Mouse (Mus musculus) heart, postnatal 0 days (tissue): Measurements from ENCODE around the gene Snrpc.

ENCODE experiments used
- CTCF ChIP-seq: IDR thresholded peaks from 2 replicates; pipeline ENCODE4 v1.5.1; 2016; ENCODE audit warnings: antibody characterized with exemption, control low read depth, low read depth
- EP300 ChIP-seq: IDR thresholded peaks from 2 replicates; pipeline ENCODE4 v1.6.1; 2016; ENCODE audit warnings: antibody characterized with exemption, low read depth

DNA sequence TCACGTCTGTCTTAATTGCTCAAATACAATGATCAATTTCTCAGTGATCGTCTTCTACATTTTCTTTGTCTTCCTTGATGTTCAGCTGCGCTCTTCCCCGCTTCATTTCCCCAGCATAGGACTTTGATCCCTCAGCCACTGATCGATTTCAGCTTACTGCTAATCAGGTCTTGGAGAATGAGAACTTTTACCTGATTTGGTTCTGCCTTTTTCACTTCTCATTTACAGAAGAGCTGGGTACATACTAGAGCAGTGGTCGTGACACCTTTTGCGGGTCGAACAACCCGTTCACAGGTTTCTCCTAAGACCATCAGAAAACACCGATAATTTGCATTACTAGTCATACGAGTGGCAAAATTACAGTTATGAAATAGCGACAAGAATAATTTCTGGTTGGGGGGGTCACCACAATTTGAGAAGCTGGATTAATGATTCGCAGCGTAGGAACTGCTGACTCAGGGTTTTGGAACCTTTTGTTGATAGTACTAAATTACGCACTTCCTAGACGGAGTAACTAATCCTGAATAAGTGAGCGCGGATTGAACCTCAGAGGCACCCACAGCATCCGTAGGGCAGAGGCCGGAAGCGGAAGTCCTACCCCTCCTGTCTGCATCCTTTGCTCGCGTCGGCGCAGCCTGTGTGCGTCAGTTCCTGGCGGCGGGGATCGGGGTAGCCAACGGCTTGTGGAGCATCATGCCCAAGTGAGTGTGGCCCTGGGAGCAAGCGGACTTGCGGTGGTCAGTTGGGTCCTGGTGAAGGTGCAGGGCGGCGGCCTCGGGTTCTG, 1.7 kb downstream of the Snrpc start:
- TF ChIP-seq EP300: peak; percentile 85
- TF ChIP-seq CTCF: no peak
